Mouse (Mus musculus): ENCODE measurements around the gene Ccdc97.
A peak's percentile ranks its signal among the peaks of the same experiment; 100 is the strongest.

- TF ChIP-seq CTCF (IDR thresholded peaks at IDR 0.05; ENCODE audit: low read depth) (no peak), EP300 (IDR thresholded peaks at IDR 0.05; ENCODE audit: low read depth) (peak; percentile 77)
Observed at GRCm38 (mm10) chr7:25683474-25684180, 35.3 kb downstream of the Ccdc97 start.
